Comparison of ENCODE assay signal across 9 mouse cellular contexts in genomic region chr5:150262717-150263103, GRCm38 (mm10).
DNase-seq lines count a peak whose midpoint lies in the region; ATAC-seq and TF ChIP-seq lines count a peak whose summit lies in the region.
"Had no signal": no experiment of that assay in that cellular context is flagged by ENCODE, and none has a peak within 500 bp of the region (broad histone marks: within the 10 kb centered on the region; RNA-seq: fewer than 3 reads in every experiment).

No protein-coding gene starts in this region.

- no peaks in the 10 kb centered on the region for H3K36me3 ChIP-seq in hindbrain, embryonic 14.5 days (replicated peaks; ENCODE audit: control insufficient read depth, insufficient read depth)

- peak overlapping the region; percentile 56 for H3K27ac ChIP-seq in gastrocnemius, adult 2 months
- H3K27ac ChIP-seq in hindbrain, embryonic 14.5 days = no peak overlapping the region

- no peaks in the 10 kb centered on the region for H3K9me3 ChIP-seq in hindbrain, embryonic 14.5 days (ENCODE audit: control insufficient read depth, low read length)

- DNase-seq in gastrocnemius, adult 2 months = no peak
- no peak for DNase-seq in gastrocnemius, postnatal 10 days
- DNase-seq in brain, embryonic 14.5 days (ENCODE audit: low read depth) = peak; percentile 18
- DNase-seq in hindbrain, embryonic 14.5 days (ENCODE audit: low spot score) = no peak
- DNase-seq in monocyte, adult 2 months (ENCODE audit: low read depth in 1 of 2, low spot score in 2 of 2) = peak; percentile 13 to 24
- DNase-seq in layer of hippocampus, adult 11-12 months (ENCODE audit: low spot score) = no peak
- no peak for DNase-seq in MN1 (ENCODE audit: low spot score)
- no peak for DNase-seq in gastrocnemius, adult 8-10 months (ENCODE audit: low spot score in 2 of 2)
- DNase-seq: gastrocnemius, postnatal 25 days had no signal

- no peak for TF ChIP-seq POLR2A in brain, embryonic 14.5 days (IDR thresholded peaks at IDR 0.05; ENCODE audit: borderline replicate concordance, extremely low read depth, insufficient read depth, insufficient read length, poor library complexity, severe bottlenecking)

- peak overlapping the region; percentile 24 for H3K4me3 ChIP-seq in gastrocnemius, adult 2 months
- peak overlapping the region; percentile 56; the same call in 1 of the 2 replicates for H3K4me3 ChIP-seq in hindbrain, embryonic 14.5 days (replicated peaks; ENCODE audit: low read length)

- peaks cover 41% of the 10 kb centered on the region for H3K4me1 ChIP-seq in hindbrain, embryonic 14.5 days (replicated peaks; ENCODE audit: control insufficient read depth, insufficient read depth, low read length)

- intact Hi-C loops in gastrocnemius, adult 2 months (cut with DNase I) = no loop called here

- TF ChIP-seq CTCF in gastrocnemius, adult 2 months (IDR thresholded peaks at IDR 0.05) = no peak
- TF ChIP-seq CTCF in brain, embryonic 14.5 days (IDR thresholded peaks at IDR 0.05; ENCODE audit: borderline replicate concordance, extremely low read depth, insufficient read depth, insufficient read length) = no peak

- H3K4me2 ChIP-seq in hindbrain, embryonic 14.5 days (replicated peaks) = peak overlapping the region; percentile 62

- 73% methylated on average over 5 of the region's 5 CpGs for WGBS in hindbrain, embryonic 14.5 days

- no peak for ATAC-seq in hindbrain, embryonic 14.5 days (ENCODE audit: low FRiP score)

- H3K27me3 ChIP-seq in hindbrain, embryonic 14.5 days (ENCODE audit: control insufficient read depth, insufficient read depth, low read length) = no peaks in the 10 kb centered on the region

- H3K9ac ChIP-seq in hindbrain, embryonic 14.5 days = no peak overlapping the region

Comparison
In these comparisons a context has a peak if more than half of its experiments do, and no peak if none do; other contexts are left out.
1. DNase-seq: peak in brain, embryonic 14.5 days (single experiment) and monocyte, adult 2 months (2 of 2); none in gastrocnemius, adult 2 months (single experiment), gastrocnemius, postnatal 10 days (single experiment), hindbrain, embryonic 14.5 days (single experiment), layer of hippocampus, adult 11-12 months (single experiment), MN1 (single experiment) and gastrocnemius, adult 8-10 months (0 of 2).